Mouse (Mus musculus) bone marrow, adult 2 months (tissue): Measurements from ENCODE around the gene Fyn.

Experiments used
- CTCF ChIP-seq: fragments of 200-500 bp; IDR thresholded peaks from 2 replicates; pipeline ENCODE4 v1.5.1; 2011; ENCODE audit warnings: low read length, control low read depth; ENCODE audit not compliant: control insufficient read depth, insufficient read depth
- POLR2A ChIP-seq: fragments of 200-500 bp; IDR thresholded peaks from 2 replicates; pipeline ENCODE4 v1.6.1; 2011; ENCODE audit warnings: low read depth, mild to moderate bottlenecking, control low read depth, low read length, borderline replicate concordance; ENCODE audit not compliant: control insufficient read depth

- no peak for TF ChIP-seq CTCF
- TF ChIP-seq POLR2A = no peak
Measured at GRCm38 (mm10) chr10:39449179-39449578, 80.5 kb downstream of the Fyn start.
